Mouse (Mus musculus) left cerebral cortex, adult 8-10 months (tissue): Measurements from ENCODE around the gene Mepce. TPM values are rescaled to one million over a fixed set of nuclear protein-coding genes. Genes with fewer than 3 reads are reported as not detected.

ENCODE experiments used
- DNase-seq, 2 experiments: peaks; one replicate each; pipeline ENCODE4 v3.0.0; 2022; ENCODE audit warnings: low spot score in 2 of 2
- total RNA-seq, 4 experiments: library from RNA; stranded (reverse); gene quantifications; 2 replicates each; pipeline ENCODE4 v1.2.4; 2022

Gene Mepce
- total RNA-seq, 4 experiments from 2014 or later: 42.8 to 57.8 (median 45.5) TPM

- no peak for DNase-seq
Observed at GRCm38 (mm10) chr5:137788946-137789531, 1.6 kb upstream of the Mepce start.

DNA sequence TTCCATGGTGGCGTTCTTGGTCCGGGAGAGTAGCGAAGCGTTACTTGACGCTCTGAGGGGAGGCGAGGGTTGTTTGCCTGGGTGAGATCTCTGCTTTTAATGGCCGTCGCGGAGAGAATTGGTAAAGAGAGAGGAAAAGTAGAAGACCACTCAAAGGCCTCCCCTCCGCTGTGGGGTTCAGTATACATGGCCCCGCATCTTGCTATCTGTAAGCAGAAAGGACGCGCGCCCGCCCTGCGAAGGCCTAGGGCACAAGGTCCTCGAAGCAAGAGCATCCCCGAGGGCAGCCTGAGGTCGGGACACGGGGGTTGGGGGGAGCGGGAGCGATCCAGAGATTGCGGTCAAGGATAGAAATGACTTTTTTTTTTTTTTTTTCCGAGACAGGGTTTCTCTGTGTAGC is 716 bp upstream of the Mepce start:
- DNase-seq: peak in 1 of 2 experiments; percentile 70

DNA sequence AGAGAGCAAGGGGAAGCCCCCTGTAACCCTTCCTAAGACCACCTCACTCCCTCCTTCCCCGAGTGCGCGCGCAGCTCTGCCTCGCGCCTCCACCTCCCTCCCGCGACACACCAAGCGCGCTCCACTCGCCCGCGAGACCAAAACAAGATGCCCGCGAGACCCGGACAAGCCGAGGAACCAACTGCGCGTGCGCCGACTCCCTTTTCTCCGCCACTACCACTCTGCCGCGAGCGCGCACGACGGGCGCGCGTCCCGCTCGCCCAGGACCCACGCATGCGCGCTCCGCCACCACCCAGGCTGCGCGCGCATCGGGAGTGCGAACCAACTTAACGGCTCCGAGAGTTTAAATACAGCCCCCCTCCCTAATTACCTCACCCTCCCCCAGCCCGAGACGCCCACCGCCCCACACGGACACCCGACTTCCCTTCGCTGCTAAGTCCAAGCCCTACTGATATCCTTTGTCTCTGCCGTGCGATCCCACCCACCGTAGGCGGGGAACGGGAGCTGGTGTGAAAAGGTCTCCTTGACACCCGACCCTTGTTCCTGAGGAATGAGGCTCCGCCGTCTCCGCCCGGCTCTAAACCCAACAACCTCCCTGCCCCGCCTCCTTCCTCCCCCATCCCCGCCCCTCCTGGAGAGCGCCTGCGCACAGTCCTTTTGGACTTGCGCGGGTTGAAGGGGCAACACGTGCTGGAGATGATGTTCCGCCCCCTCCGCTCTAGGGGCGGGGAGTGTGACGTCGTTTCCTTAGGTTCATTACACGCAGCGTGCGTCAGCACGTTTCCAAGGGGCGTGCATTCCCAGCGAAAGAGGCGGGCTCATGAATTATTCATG is 1.1 kb downstream of the Mepce start:
- peak; percentile 97 to 99 for DNase-seq

DNA sequence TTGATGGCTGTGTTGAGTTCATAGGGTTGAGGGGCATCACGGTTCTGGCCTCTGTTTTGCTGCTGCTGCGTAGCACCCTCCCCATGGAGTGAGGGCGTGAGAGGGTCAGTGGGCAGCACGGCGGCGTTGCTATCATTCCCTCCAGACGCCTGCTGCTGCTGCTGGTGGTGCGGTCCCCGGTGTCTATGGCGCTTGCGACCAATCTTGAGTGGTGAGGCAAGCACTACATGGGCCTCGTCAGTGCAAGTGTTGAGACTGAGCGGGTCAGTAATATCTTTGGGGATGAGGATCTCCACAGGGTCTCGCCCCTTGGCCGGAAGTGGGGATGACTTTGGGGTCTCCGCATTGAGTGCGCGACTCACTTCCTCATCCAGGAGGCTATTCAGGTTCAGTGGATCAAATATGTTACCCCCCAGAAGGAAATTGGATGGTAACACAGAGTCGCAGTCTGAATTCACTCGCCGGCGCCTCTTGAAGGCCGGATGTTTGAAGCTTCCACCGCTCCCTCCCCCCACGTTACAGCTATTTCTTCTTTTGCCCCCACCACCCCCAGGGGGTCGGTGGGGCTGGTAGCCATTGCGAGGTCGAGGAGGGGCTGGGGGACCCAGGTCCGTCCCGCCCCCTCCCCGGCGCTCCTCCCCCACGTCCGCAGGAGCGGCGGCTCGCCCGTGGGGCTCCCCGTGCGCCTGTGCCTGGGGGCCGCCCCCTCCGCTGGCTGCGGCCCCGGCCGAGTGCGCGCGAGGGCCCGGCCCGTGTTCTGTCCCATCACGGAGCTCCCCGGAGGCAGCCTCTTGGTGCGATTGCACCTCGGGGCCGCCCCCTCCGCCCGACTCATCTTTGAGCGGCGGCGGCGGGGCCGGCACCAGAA is 2.1 kb downstream of the Mepce start:
- DNase-seq: peak in 1 of 2 experiments; percentile 75

GRCm38 (mm10) chr5:137784546-137784945 is 2.9 kb downstream of the Mepce start:
- DNase-seq: no peak

DNA sequence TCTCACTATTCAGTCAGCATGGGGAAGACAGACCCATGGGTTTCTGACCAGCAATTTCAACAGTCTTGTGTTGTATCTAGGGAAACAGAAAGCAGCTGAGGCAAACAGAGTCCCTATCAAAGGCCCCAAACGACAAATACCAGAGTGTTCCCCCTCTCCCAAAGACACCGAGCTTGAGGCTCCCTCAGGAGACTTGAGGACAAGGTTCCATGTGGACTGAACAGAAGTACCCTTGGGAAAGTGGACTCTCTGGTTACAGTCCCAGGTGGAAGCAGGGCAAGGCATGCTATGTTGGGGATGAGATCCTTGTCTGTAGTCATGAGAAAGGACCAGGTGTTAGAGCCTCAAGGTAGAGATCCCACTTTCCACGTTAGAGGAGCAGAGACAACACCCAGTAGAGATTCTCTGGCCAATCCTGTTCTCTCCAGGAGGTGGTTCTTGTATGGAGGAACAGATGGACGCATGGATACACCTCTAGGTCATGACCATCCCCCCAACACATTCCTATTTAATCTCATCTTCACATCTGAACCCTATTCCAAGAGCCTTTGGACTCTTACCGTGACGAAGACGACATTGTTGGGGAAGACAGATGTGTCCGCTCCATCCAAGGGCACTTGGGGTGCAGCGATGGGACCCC is 3.4 kb downstream of the Mepce start:
- DNase-seq: no peak

DNA sequence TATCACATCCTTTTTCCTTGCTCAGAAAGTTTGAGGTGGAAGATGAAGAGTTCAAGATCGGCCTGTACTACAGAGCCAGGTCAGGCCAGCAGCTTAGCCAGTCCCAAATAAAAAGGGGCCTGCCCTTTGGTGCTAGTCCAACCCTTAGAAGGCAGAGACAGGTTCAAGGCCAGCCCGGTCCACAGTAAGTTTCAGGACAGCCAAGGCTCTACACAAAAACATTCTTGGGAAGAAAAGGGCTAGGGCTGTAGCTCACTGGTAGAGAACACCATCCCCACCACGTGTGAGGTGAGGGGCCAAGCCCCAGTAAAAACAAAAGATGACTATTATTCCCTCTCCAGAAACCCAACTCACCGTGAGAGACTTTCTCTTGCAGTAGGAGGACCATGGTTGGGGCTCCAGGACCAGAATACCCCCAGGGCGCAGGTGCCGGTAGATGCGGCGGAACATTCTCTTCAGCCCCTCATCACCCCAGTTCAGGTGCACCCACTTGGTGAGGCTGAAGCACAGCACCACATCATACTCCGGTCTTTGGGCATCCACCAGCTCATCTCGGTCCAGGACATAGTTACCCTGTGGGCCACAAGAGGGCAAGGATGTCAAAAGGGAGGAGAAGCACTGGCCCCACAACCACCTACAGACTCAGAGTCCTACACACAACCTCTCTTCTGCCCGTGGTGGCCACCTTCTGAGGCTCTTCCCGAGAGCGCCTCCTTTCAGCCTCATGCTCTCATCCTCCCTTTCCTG is 4.5 kb downstream of the Mepce start:
- no peak for DNase-seq

GRCm38 (mm10) chr5:137781661-137782060 is 5.8 kb downstream of the Mepce start:
- no peak for DNase-seq

DNA sequence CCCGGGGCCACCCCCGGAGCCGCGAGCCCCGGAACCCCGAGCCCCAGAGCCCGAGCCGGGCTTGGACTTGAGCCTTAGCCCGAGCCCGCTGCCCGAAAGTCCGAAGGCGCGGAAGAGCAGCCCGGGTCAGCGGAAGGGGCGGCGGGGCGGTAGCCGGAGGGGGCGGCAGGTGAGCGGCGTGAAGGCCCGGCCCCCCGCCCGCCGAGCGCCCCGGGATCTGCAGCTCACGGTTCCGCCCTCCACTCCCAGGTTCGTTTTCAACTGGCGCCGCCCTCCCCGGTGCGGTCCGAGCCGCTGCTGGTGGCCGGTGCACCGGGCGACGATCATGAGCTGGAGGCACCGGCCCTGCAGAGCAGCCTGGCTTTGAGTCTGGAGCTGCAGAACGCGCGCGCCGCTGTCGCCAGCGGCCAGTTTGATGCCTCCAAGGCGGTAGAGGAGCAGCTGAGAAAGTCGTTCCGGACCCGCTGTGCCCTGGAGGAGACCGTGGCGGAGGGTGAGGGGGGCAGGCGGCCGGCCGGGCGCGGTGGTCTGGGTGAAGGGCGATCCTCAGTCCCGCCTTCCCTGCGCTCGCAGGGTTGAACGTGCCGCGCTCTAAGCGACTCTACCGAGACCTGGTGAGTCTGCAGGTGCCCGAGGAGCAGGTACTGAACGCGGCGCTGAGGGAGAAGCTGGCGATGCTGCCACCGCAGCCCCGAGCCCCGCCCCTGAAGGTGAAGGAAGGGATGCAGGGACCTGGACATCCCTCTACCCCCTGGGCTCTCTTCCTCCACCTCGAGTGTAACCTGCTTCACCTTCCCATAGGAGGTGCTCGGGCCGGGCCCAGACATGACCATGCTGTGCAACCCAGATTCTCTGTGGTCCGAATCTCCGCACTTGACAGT is 8.2 kb downstream of the Mepce start:
- DNase-seq: no peak

DNA sequence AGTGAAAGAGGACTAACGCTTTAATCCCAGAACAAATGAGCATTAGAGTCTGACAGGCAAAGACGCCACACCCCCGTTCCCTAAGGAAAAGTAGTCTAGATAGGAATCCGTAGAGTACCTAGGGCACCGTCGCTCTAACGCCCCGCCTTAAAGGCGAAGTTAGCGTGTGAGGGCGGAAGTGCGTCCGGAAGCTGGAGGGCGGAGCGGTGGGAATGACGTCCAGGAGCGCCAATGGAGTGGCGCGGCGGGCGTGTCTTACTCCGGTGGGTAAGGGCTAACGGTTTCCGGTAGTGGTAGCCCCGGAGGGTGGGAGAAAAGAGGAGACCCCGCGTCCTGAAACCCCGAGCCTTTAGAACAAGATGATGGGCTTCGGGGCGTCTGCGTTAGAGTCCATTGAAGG is 8.8 kb downstream of the Mepce start, which contains the start of gene Ppp1r35:
Gene Ppp1r35 (plus strand): TSS at position 215 of the 400 bp plus-strand sequence.
- peak; percentile 95 to 97 for DNase-seq

DNA sequence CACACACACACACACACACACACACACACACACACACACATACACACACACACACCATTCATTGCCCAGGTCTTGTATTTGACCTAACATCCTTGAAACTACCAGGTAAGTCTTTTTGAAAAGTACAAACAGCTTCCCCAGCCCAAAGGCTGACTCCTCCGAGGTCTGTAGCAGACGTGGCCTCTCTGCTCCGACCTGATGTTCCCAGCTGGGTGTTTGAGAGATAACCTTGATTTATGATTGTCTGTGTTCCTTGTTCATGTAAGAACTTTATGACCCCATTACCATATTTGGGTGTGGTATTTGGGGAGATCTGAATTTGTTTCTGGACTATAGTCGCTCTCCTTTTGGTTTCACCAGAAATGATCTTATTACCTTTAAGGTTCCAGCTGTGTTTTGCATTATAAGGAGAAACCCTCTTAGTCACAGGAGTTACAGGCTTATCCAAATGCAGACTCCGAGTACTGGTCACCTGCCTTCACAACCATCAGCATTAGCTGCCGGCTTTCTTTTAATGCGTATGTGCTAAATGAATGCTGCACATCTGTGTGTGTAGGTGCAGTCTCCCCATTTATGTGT is 10.1 kb downstream of the Mepce start:
- peak in 1 of 2 experiments; percentile 6 for DNase-seq

- DNase-seq: no peak
Observed at GRCm38 (mm10) chr5:137776408-137776918, 11.0 kb downstream of the Mepce start.

GRCm38 (mm10) chr5:137775587-137776290 is 11.7 kb downstream of the Mepce start:
- DNase-seq: no peak

DNA sequence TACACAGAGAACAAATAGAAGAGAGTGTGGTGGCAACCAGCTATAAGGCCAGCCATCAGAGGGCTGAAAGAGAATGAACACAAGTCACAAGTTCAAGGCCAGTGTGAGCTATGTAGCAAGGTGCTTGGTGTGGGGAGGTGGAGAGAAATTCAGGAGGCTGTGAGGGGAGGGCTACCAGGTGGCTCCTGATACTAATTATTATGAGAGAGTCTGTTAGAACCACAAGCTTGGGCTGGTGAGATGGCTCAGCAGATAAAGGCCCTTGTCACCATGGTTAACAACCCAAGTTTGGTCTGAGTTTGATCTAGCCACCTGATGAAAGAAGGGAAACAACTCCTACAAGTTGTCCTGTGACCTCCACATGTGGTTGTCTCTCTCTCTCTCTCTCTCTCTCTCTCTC is 14.7 kb downstream of the Mepce start:
- no peak for DNase-seq

DNA sequence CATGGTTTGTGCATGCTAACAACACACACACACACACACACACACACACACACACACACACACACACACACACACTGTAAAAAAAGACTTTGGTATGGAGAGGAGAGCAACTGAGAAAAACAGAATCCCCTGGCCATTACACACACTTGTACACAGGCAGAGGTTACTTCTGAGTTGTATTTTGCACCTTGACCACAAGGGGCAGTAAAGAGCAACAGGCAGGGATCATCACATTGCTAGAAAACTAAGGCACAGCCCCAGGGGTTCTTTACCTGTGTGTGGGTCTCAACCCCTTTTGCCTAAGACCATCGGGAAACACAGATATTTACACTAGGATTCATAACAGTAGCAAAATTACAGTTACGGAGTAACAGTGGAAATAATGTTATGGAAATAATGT is 16.7 kb downstream of the Mepce start:
- DNase-seq: no peak

DNA sequence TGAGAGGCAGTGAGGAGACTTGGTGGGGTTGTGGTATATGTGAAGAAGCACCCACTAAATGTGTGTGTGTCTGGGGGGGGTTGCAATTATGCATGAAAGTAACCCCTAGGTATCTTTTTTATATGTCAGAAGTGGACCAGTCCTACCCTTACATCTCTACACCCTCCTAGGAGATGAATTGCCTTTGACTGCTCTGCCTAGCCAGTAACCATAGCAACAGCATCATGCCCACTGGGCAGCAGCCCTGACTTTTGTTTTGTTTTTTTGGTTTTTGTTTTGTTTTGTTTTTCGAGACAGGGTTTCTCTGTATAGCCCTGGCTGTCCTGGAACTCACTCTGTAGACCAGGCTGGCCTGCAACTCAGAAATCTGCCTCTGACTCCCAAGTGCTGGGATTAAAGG is 19.0 kb downstream of the Mepce start:
- no peak for DNase-seq

- no peak for DNase-seq
Observed at GRCm38 (mm10) chr5:137766270-137766669, 21.2 kb downstream of the Mepce start.

GRCm38 (mm10) chr5:137764609-137765340 is 22.7 kb downstream of the Mepce start:
- DNase-seq: no peak
